In the genomic region with DNA sequence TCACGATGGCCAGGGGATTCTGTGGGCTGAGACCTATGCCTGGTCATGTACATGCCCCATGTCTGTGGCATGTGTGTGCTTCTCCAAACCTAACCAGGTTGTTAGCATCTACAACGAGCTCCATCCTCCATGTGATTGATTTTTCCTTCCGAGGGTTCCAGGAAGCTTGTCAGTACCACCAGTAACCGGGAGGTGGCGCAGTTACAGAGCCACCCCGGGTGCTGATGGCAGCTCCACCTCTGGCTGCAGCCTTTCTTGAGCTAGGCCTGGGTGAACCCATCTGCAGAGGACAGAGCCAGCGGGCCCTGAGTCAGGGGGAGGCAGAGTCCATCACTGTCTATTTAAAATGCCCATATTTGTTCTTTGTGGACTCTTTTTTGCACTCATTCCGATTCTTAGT, we compare ENCODE assay signal across 8 mouse cellular contexts.
DNase-seq lines count a peak whose midpoint lies in the region; ATAC-seq lines count a peak whose summit lies in the region.

No protein-coding gene starts in this region.

- ATAC-seq in kidney, embryonic 14.5 days (ENCODE audit: low FRiP score, low TSS enrichment), result no peak
- peak; percentile 56; the same call in 1 of the 2 replicates for ATAC-seq in common myeloid progenitor, adult 5-6 weeks (replicated peaks; ENCODE audit: low read depth, poor library complexity, severe bottlenecking)

- H3K27ac ChIP-seq in kidney, embryonic 14.5 days (ENCODE audit: low read depth, low read length), result no peak overlapping the region

- peak; percentile 68 for DNase-seq in kidney, adult 18-20 months
- DNase-seq in adipocyte (ENCODE audit: low spot score), result peak; percentile 12
- DNase-seq in gastrocnemius, postnatal 14 days, result peak; percentile 70
- DNase-seq in layer of hippocampus, adult 9-10 months (ENCODE audit: low spot score), result peak; percentile 49
- peak; percentile 70 for DNase-seq in mesoderm, embryonic 11.5 days (ENCODE audit: low read depth, low spot score)
- DNase-seq in urinary bladder, adult 2 months (ENCODE audit: low spot score), result peak; percentile 58

- no peaks in the 10 kb centered on the region for H3K36me3 ChIP-seq in kidney, embryonic 14.5 days (ENCODE audit: control insufficient read depth, insufficient read depth, low read length)

- no peak overlapping the region for H3K9ac ChIP-seq in kidney, embryonic 14.5 days (ENCODE audit: low read depth, low read length)

- H3K27me3 ChIP-seq in kidney, embryonic 14.5 days (ENCODE audit: control insufficient read depth, insufficient read depth, low read length), result no peaks in the 10 kb centered on the region

- H3K9me3 ChIP-seq in kidney, embryonic 14.5 days (ENCODE audit: control insufficient read depth, low read length), result no peaks in the 10 kb centered on the region

- intact Hi-C loops in gastrocnemius, postnatal 14 days (cut with DNase I; ENCODE audit: low total_unique reads), result loop anchor here (2.0 to 5.0 kb wide), 2 partner anchors 140 to 198 kb away; no protein-coding TSS in a partner anchor

- WGBS in kidney, embryonic 14.5 days, result 18% methylated on average over 8 of the region's 8 CpGs

- H3K4me1 ChIP-seq in kidney, embryonic 14.5 days (ENCODE audit: control insufficient read depth, insufficient read depth, low read length), result no peaks in the 10 kb centered on the region

- H3K4me3 ChIP-seq in kidney, embryonic 14.5 days (ENCODE audit: low read length), result no peak overlapping the region

- no peak overlapping the region for H3K4me2 ChIP-seq in kidney, embryonic 14.5 days (replicated peaks; ENCODE audit: low read depth, low read length)

Comparison
In these comparisons a context has a peak if more than half of its experiments do, and no peak if none do; other contexts are left out.
1. DNase-seq: peak in every context shown above with its lines; median percentile 70 in gastrocnemius, postnatal 14 days; 70 in mesoderm, embryonic 11.5 days; 68 in kidney, adult 18-20 months; 58 in urinary bladder, adult 2 months; 49 in layer of hippocampus, adult 9-10 months; 12 in adipocyte.